Mouse (Mus musculus): Measurements from ENCODE around the gene Capn5.

GRCm38 (mm10) chr7:98160041-98160740 lies 17.9 kb downstream of the Capn5 start:
- TF ChIP-seq CTCF (IDR thresholded peaks at IDR 0.05; ENCODE audit: extremely low read depth, insufficient read length, insufficient replicate concordance, low read depth, low read length) (no peak), POLR2A (IDR thresholded peaks at IDR 0.05; ENCODE audit: low read depth, low read length) (no peak)

Data from small intestine, adult 2 months (tissue).